Mouse (Mus musculus) limb, embryonic 10.5 days (tissue): ENCODE data around the gene Ptgs1. TPM values are rescaled to one million over a fixed set of nuclear protein-coding genes. Genes with fewer than 3 reads are reported as not detected.
"Not testable (repeated sequence)": the region's sequence is repeated elsewhere in the genome, so short reads cannot be mapped to it uniquely, and the experiment has no call there.

Experiments used
- DNase-seq: peaks from one replicate; pipeline ENCODE4 v3.0.0-alpha.2; 2017; ENCODE audit warnings: low spot score
- H3K27ac ChIP-seq: fragments of 300-500 bp; sonication (generic); 2 replicates; pipeline ENCODE4 v1.5.1; 2016; ENCODE audit warnings: mild to moderate bottlenecking
- H3K27me3 ChIP-seq: fragments of 300-500 bp; sonication (generic); 2 replicates; pipeline ENCODE4 v1.6.1; 2016; ENCODE audit warnings: low read depth, mild to moderate bottlenecking; ENCODE audit not compliant: poor library complexity, severe bottlenecking
- H3K36me3 ChIP-seq: fragments of 300-500 bp; sonication (generic); 2 replicates; pipeline ENCODE4 v1.6.1; 2016; ENCODE audit warnings: mild to moderate bottlenecking, moderate library complexity
- H3K4me1 ChIP-seq: fragments of 300-500 bp; sonication (generic); 2 replicates; pipeline ENCODE4 v1.6.1; 2016
- H3K4me3 ChIP-seq: fragments of 300-500 bp; sonication (generic); 2 replicates; pipeline ENCODE4 v1.5.1; 2016; ENCODE audit warnings: mild to moderate bottlenecking, moderate library complexity
- H3K9me3 ChIP-seq: fragments of 300-500 bp; sonication (generic); replicated peaks from 2 replicates; pipeline ENCODE4 v1.6.1; 2016; ENCODE audit warnings: mild to moderate bottlenecking
- WGBS: fragments of 180-500 bp; shearing (Covaris S2); methylation state at CpG from one replicate; pipeline ENCODE4 v1.1.7; 2016; 5-methylcytosine and 5-hydroxymethylcytosine counted together
- polyA plus RNA-seq: library from polyadenylated mRNA; unstranded; fragments of >200 nt; fragmentation: Nextera tagmentation; extraction: Ambion mirVana; gene quantifications from 2 replicates; pipeline ENCODE4 v1.2.1, GENCODE M21; 2016

Ptgs1 gene
- polyA plus RNA-seq = 2.9 and 3.3 TPM in 2 replicates

DNA sequence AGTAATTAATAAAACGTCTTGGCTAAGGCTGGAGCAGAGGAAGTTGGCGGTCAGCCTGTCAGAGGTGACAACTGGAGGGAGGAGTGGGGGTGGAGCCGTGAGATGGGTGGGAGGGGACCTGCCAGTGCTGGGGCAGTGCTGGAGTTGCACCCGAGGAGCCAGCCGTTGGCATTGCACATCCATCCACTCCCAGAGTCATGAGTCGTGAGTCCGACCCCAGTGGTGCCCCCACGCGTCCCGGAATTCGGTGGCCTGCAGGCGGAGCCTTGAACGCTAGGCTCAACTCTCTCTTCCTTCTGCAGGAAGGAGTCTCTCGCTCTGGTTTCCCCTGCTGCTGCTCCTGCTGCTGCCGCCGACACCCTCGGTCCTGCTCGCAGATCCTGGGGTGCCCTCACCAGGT lies at the start of gene Ptgs1:
TSS of gene Ptgs1 (plus strand) at position 61 of the 400 bp plus-strand sequence.
- Histone ChIP-seq H3K9me3 (no peaks in the 10 kb centered on the region), H3K36me3 (no peaks in the 10 kb centered on the region), H3K27me3 (peaks cover 20% of the 10 kb centered on the region), H3K4me1 (peaks cover 23% of the 10 kb centered on the region), H3K4me3 (peak within 1 kb of the TSS; percentile 57), H3K27ac (0 out of 2 replicates have a peak within 1 kb of the TSS, but pooled peaks have one; percentile 44)
- DNase-seq = peak; percentile 56
- under 1% methylated on average over 18 of the region's 18 CpGs for WGBS

GRCm38 (mm10) chr2:36181587-36182368 lies 48.4 kb upstream of the Ptgs1 start:
- WGBS = 88% methylated on average over 4 of the region's 4 CpGs
- not testable (repeated sequence) for H3K27me3 ChIP-seq

GRCm38 (mm10) chr2:36183278-36183677 lies 46.9 kb upstream of the Ptgs1 start:
- no peaks in the 10 kb centered on the region for H3K9me3 ChIP-seq
- peaks cover 7% of the 10 kb centered on the region for H3K36me3 ChIP-seq
- H3K27ac ChIP-seq = no peak overlapping the region
- H3K4me1 ChIP-seq = no peaks in the 10 kb centered on the region
- H3K4me3 ChIP-seq = no peak overlapping the region
- no peak for DNase-seq
- 79% methylated on average over 2 of the region's 2 CpGs for WGBS
- no peaks in the 10 kb centered on the region for H3K27me3 ChIP-seq

More at GRCm38 (mm10) chr2:36181587-36182368, 48.4 kb upstream of the Ptgs1 start:
- not testable (repeated sequence) for H3K27ac ChIP-seq, H3K9me3 ChIP-seq, DNase-seq, H3K4me1 ChIP-seq, H3K4me3 ChIP-seq
- peaks cover 17% of the 10 kb centered on the region for H3K36me3 ChIP-seq

DNA sequence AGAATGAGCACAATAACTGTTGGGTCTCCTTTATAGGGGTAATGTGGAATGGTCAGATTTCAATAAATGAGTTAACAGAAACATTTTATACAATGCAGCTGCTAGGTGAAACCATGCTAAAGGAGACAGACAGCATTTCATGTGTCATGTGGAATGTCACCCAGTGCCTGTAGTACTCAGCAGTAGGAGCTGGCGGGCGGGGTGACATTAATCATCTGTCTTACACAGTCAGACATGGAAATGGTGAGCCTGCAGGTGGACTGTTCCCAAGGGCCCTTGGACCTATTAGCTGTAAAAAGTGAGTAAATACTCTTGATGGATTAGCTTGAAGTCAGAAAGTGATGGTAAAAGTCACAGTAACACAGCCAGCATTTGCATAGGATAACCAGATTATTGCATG lies 46.0 kb upstream of the Ptgs1 start:
- H3K27me3 ChIP-seq = no peaks in the 10 kb centered on the region
- no peak overlapping the region for H3K27ac ChIP-seq
- peaks cover 6% of the 10 kb centered on the region; the same call in 1 of the 2 replicates for H3K36me3 ChIP-seq
- H3K4me3 ChIP-seq = no peak overlapping the region
- H3K4me1 ChIP-seq = no peaks in the 10 kb centered on the region
- no peaks in the 10 kb centered on the region for H3K9me3 ChIP-seq
- WGBS = 93% methylated on average over 2 of the region's 2 CpGs
- DNase-seq = no peak

DNA sequence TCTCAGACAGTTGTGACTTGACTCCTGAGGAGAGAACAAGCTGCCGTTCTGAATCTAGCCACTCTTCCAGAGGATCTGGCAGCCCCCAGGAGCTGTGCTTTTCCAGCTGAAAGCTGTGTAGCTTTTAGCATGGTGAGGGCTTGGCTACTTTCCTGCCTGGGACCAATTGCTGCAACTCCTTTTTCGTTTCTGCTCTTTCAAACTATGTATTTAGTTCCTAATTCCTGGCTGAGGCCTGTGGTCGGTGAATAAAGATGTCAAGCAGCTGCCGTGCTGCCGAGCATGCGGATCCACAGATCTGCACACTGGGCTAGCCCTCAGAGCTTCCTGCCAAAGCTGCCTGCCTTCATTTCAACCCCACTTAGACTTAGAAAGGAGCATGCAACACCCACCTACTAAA lies 45.4 kb upstream of the Ptgs1 start:
- Histone ChIP-seq H3K9me3 (no peaks in the 10 kb centered on the region), H3K4me3 (no peak overlapping the region), H3K27me3 (no peaks in the 10 kb centered on the region), H3K4me1 (no peaks in the 10 kb centered on the region), H3K36me3 (peaks cover 4% of the 10 kb centered on the region; the same call in 1 of the 2 replicates), H3K27ac (no peak overlapping the region)
- no peak for DNase-seq
- WGBS = 92% methylated on average over 6 of the region's 6 CpGs

GRCm38 (mm10) chr2:36189200-36189599 lies 41.0 kb upstream of the Ptgs1 start:
- peaks cover 14% of the 10 kb centered on the region for H3K4me1 ChIP-seq
- WGBS = 81% methylated on average over 6 of the region's 6 CpGs
- not testable (repeated sequence) for H3K27ac ChIP-seq, H3K9me3 ChIP-seq, H3K27me3 ChIP-seq, H3K36me3 ChIP-seq, H3K4me3 ChIP-seq, DNase-seq

DNA sequence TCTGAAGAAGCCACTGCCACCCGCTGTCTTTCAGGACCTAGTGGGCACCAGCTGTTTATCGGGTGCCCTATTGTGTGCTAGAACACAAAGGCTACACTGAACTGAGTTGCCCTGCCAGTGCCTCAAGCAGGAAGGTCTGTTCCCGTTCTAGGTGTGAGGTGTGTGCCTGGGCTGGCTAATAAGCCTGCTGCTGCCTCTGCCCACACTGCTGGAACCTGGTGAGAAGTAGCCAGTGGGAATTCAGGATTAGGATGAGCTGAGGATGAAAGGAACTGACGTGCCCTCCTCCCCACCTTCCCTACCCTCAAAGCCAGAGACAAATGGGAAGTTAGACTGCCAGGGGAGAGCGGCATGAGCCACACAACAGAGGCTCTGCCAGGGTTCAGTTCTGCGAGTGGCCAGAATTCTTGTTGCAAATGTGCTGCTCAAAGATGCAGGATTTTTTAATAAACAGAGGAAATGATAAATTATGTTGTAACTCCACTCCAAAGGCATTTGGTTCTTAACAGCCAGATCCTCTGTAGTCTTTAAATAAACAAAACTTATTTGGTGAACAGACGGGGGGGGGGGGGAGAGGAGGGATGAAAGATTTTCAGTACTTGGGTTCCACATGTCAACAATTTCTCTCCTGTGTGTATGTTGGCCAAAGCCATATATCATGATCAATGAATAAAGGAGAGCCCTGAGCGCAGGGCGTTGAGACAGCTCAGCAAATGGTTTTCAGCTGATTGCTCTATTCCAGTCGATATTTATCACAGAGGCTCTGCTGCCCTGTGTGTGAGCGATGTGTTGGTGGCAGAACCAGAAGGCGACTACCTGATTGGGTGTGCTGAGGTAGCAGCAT lies 38.9 kb upstream of the Ptgs1 start:
- Histone ChIP-seq H3K9me3 (no peaks in the 10 kb centered on the region), H3K36me3 (peaks cover 4% of the 10 kb centered on the region; the same call in 1 of the 2 replicates), H3K27ac (no peak overlapping the region), H3K27me3 (peaks cover 4% of the 10 kb centered on the region; the same call in 1 of the 2 replicates), H3K4me3 (no peak overlapping the region), H3K4me1 (peaks cover 14% of the 10 kb centered on the region)
- DNase-seq = no peak
- WGBS = 40% methylated on average over 12 of the region's 12 CpGs

GRCm38 (mm10) chr2:36197021-36197420 lies 33.2 kb upstream of the Ptgs1 start:
- Histone ChIP-seq H3K27ac (no peak overlapping the region), H3K4me3 (no peak overlapping the region), H3K9me3 (no peaks in the 10 kb centered on the region), H3K36me3 (no peaks in the 10 kb centered on the region), H3K27me3 (peaks cover 61% of the 10 kb centered on the region), H3K4me1 (peaks cover 3% of the 10 kb centered on the region)
- WGBS = 68% methylated on average over 3 of the region's 3 CpGs
- no peak for DNase-seq

GRCm38 (mm10) chr2:36197919-36198881 lies 32.0 kb upstream of the Ptgs1 start:
- DNase-seq = no peak
- 26% methylated on average over 20 of the region's 20 CpGs for WGBS
- Histone ChIP-seq H3K27ac (no peak overlapping the region), H3K4me3 (no peak overlapping the region), H3K36me3 (no peaks in the 10 kb centered on the region), H3K4me1 (peaks cover 14% of the 10 kb centered on the region), H3K27me3 (peaks cover 72% of the 10 kb centered on the region), H3K9me3 (no peaks in the 10 kb centered on the region)

DNA sequence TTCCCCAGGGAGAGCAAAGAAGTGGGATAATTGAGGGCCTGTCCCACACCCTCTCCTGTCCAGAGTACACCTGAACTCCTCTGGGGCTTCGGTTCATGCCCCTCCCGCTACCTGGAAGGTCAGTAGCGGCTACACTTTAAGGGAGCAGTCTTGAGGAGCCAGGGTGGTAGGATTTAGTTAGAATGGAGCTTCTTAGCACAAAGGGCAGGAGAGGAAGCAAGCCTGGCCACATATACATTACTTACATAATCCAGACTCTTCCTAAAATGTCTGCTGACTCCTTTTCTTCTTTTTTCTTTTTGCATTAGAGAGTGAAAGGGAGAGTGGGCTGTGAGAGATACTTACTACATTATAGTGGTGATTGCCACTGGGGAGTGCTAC lies 31.4 kb upstream of the Ptgs1 start:
- H3K4me1 ChIP-seq = peaks cover 21% of the 10 kb centered on the region
- H3K36me3 ChIP-seq = no peaks in the 10 kb centered on the region
- 21% methylated on average over 3 of the region's 3 CpGs for WGBS
- H3K9me3 ChIP-seq = no peaks in the 10 kb centered on the region
- H3K4me3 ChIP-seq = no peak overlapping the region
- no peak overlapping the region for H3K27ac ChIP-seq
- H3K27me3 ChIP-seq = peaks cover 79% of the 10 kb centered on the region
- no peak for DNase-seq

GRCm38 (mm10) chr2:36200813-36201212 lies 29.4 kb upstream of the Ptgs1 start:
- no peak for DNase-seq
- 87% methylated on average over 2 of the region's 2 CpGs for WGBS
- Histone ChIP-seq H3K36me3 (no peaks in the 10 kb centered on the region), H3K4me1 (peaks cover 22% of the 10 kb centered on the region), H3K27ac (no peak overlapping the region), H3K9me3 (no peaks in the 10 kb centered on the region), H3K27me3 (peaks cover 92% of the 10 kb centered on the region), H3K4me3 (no peak overlapping the region)
